Mouse (Mus musculus): ENCODE measurements around the gene Epha4.

- TF ChIP-seq POLR2A (IDR thresholded peaks at IDR 0.05; ENCODE audit: low read depth, low read length): no peak
- no peak for TF ChIP-seq CTCF (conservative IDR thresholded peaks at IDR 0.05; ENCODE audit: insufficient read depth, insufficient read length, low read depth, low read length)
Observed at GRCm38 (mm10) chr1:77435045-77435444, 79.8 kb downstream of the Epha4 start.
